Mouse (Mus musculus) brown adipose tissue, adult 24 weeks (tissue): Measurements from ENCODE around the gene Rtl1. TPM values are rescaled to one million over a fixed set of nuclear protein-coding genes. Genes with fewer than 3 reads are reported as not detected.

Source experiments
- H3K27ac ChIP-seq: fragments of 200-500 bp; replicated peaks from 2 replicates; pipeline ENCODE4 v1.5.1; 2012; ENCODE audit warnings: low read depth, mild to moderate bottlenecking, low read length
- H3K4me1 ChIP-seq: fragments of 200-500 bp; 2 replicates; pipeline ENCODE4 v1.6.1; 2012; ENCODE audit warnings: low read length, mixed read lengths; ENCODE audit not compliant: control insufficient read depth, insufficient read depth, insufficient read length
- H3K4me3 ChIP-seq: fragments of 200-500 bp; 2 replicates; pipeline ENCODE4 v1.5.1; 2012; ENCODE audit warnings: low read depth, mild to moderate bottlenecking, low read length, moderate library complexity; ENCODE audit not compliant: insufficient read depth
- polyA plus RNA-seq: library from polyadenylated mRNA; stranded (reverse); fragments of >200 nt; gene quantifications from 2 replicates; pipeline ENCODE4 v1.2.4, GENCODE M21; 2012; ENCODE audit not compliant: missing spikeins, insufficient read depth, insufficient read length

The Rtl1 gene
- polyA plus RNA-seq, 1 experiment, result not detected

DNA sequence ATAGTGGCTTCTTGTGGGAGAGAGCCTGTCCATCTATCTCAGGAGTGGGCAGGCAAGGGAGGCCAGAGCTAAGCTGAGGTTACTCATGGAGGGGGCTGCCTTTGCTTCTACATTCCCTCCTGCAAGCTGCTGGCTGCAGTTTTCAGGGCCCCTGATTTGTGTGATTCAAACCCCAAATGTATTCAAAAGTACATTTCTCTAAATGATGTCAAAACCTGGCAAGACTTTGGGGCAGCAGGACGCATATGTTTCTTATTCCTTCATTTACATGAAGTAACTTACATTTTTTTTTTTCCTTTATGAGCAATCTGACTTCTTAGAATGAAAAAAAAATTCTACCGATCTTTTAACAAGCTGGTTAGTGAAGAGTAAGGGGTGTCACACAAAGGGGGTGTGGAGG lies 48.4 kb downstream of the Rtl1 start:
- H3K4me1 ChIP-seq, result no peaks in the 10 kb centered on the region
- no peak overlapping the region for H3K4me3 ChIP-seq
- no peak overlapping the region for H3K27ac ChIP-seq

DNA sequence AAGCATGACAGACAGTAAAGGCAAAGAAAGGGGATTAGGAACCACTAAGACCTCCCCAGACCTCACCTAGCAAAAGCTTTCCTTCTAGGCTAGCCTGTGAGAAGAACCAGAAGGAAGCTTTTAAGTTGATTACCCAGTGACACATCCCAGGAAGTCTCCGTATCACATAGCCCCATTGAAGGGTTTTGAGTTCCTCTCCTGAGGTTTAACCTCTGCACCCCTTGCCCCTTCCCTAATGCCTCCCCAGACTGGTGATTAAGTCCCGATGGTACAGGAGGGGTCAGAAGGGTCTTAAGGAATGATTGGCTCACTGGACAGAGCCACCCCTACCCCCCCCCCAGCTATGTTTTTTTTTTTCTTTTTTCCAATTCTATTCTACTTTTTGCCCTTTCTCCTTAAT lies 53.0 kb downstream of the Rtl1 start:
- Histone ChIP-seq H3K4me3 (no peak overlapping the region), H3K27ac (no peak overlapping the region), H3K4me1 (no peaks in the 10 kb centered on the region)

DNA sequence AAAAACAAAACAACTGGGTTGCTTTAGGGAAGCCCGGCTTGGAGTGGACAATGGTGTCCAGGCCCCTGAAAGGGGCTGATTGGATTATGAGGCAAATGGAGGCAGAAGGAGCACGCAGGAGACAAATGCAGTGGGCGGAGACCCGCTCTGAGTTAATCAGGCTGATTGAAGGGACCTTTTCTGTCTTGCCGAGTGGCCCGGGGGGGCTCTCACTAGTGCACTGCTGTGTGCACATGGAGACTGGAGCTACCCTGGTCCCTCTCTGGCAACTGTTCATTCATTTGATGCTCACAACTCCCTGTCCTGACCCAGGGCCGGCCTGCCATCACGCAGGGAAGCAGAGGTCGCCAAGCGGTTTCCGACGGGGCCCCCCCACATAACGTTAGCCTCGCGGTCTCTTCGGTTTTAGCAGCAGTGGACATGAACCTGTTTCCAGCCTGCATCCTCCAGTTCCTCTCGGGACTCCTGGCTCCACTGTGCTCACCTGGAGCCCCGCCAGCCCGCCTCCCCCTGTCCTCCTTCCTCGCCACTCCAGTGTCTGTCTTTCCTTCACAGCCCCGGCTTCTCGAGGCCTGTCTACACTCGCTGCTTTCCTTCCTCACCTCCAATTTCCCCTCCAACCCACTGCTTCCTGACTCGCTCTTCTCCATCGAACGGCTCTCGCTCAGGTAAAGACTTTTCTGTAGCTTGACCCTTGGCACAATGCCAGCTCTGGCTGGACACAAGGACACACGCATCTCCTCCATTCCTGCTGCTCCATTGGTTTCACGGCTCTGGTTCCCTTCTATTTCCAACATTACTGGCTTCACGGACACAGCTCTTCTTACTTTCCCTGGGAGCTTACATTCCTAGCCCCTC lies 54.0 kb downstream of the Rtl1 start:
- Histone ChIP-seq H3K4me1 (no peaks in the 10 kb centered on the region), H3K4me3 (no peak overlapping the region), H3K27ac (no peak overlapping the region)

DNA sequence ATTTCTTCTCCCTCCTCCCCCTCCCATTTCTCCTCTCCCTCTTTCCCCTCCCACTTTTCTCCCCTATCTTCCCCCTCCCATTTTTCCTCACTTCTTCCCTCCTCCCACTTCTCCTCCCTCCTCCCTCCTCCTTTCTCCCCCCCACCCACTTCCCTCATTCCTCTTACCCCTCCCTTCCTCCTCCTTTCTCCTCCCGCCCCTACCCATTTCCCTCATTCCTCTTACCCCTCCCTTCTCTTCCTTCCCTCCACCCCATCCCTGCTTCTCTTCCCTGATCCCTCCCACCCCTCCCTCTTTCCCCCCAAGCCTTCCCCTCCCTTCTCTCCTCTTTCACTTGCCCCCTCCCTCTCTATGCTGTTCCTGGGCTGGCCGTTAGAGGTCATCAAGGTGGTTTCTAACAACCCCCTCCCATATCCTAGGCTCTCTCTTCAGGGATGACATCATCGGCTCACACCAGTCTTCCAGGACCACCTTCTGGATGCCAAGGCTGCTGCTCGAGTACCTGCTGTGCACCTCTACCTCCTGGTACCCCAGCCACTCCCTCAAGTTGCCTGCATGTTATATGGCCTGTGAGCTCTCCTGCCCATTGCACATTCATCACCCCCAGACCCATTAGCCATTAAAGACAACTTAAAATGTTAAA lies 56.7 kb downstream of the Rtl1 start:
- Histone ChIP-seq H3K4me1 (no peaks in the 10 kb centered on the region), H3K4me3 (no peak overlapping the region), H3K27ac (no peak overlapping the region)

DNA sequence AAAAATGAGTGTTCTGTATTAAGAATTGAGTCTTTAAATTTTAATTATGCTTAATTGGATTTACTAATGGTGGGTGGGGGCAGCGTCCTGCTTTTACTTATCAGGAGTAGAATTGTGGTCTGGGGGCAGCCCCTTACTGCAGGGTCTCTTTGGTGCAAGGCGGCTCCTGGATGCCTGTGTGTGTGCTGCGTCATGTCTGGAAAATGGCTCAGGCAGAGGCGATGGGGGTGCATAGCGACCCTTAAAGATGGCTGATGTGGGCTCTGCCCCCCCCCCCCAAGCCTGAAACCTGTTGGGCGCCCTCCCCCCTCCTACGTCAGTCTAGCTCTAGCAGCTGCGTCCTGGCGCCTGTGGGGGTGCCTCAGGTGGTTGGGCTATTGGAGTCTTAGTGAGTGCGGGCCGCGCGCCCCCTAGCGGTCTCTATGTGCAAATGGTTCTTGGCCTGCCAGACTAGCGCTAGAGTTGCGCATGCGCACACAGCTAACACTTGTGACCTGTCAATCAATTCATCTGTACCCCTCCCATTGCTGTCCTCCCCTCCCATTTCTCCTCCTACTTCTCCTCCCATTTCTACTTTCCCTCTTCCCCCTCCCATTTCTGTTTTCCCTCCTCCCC lies 57.4 kb downstream of the Rtl1 start:
- H3K4me3 ChIP-seq, result no peak overlapping the region
- H3K4me1 ChIP-seq, result no peaks in the 10 kb centered on the region
- no peak overlapping the region for H3K27ac ChIP-seq

DNA sequence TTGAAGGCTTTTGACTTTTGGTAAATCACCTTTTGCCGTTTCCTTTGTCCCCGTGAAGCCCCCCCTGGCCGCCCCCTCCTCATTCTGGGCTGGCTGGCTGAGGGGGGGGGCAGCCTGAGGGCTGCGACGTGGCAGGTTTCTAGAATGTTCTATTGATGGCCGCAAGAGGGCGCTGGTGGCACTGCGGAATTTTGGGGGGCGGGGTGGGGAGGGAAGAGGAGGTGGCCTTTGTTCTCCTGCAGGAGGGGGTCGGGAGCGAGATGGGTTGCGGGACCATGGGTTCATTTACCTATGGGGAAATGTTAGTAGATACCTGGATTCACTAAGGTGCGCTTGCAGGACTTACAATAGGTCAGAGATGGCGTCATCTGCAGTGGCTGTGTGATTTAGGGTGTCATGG lies 58.1 kb downstream of the Rtl1 start:
- H3K4me3 ChIP-seq, result peak overlapping the region; percentile 21
- no peak overlapping the region for H3K27ac ChIP-seq

DNA sequence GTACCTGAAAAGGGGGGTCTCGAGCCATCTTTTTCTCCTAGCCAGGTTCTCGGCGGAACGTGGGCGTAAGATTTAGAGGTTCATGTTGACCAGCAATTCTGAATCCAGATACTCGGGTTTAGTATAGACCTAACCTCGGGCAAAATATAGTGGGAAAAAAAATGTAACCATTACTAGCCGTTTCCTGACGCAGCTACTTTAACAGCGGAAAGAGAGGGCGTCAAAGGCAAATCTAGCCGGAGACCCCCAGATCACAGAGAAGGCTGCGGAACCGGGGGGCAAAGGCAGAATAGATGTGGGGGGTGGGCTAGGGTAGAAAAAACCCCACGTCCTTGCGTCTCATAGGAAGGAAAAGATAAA lies 58.6 kb downstream of the Rtl1 start:
- Histone ChIP-seq H3K4me3 (peak overlapping the region; percentile 21), H3K4me1 (no peaks in the 10 kb centered on the region), H3K27ac (no peak overlapping the region)

More for the DNA sequence above, 58.1 kb downstream of the Rtl1 start:
- no peaks in the 10 kb centered on the region for H3K4me1 ChIP-seq

DNA sequence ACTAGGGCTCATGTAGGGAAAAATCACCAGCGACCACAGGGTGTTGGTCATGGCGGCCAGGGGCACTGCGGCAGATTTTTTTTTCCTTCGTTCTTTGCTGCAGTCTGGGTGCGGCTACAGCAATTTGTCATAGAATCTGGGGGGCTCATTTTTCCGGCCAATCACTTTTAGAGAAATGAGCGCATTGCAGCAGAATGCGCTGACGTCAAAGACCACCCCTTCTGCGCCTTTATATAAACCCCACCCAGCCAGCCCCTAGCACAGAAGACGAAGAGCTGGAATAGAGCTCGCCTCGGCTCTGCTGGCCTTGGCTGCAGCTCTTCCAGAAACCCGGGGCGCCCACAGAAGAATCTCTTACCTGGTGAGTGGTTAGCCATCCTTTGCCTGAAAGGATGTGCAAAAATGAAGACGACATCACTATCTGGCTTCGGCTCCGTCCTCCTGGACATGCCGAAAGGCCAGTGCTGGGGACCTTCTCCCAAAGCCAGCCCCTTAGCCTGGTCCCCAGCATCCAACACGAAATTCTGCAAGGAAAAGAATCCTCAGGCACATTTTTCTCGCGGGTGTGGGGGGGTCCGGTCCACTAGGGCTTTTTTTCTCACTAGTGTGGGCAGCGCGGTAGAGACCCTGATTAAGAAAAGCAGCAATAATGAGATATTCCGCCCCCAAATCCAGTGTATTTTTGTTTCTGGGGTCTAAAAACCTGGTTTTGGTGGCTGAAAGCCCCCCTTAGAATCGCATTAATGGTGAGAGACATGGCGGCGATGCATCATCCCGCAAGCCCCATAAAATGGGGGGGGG lies 59.2 kb downstream of the Rtl1 start:
- no peak overlapping the region for H3K27ac ChIP-seq
- no peaks in the 10 kb centered on the region for H3K4me1 ChIP-seq
- peak overlapping the region; percentile 21 for H3K4me3 ChIP-seq

DNA sequence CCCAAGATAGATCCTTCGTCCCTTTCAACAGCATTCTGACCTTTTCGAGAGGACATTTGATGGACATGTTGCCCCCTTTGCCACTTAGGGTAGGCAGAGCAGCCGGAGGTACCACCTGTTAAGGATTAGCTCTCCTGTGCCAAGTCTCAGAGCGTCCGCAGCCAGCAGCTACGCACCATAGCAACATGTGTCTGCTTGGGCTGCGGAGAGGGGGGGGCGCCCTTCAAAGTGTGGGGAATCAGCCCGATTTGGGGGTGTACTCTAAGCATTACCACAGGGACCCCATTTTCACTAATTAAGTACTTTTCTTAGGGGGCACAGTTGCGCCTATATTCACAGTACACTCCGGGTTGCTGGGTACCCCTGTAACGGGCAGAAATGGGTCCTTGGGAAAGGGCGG lies 60.2 kb downstream of the Rtl1 start:
- H3K4me3 ChIP-seq, result no peak overlapping the region
- no peaks in the 10 kb centered on the region for H3K4me1 ChIP-seq
- no peak overlapping the region for H3K27ac ChIP-seq

Other genes starting within 250 kb of the Rtl1 start
- 1.5 and 4.3 TPM in 2 replicates for gene Dlk1, start 147.5 kb downstream of the Rtl1 start, polyA plus RNA-seq